Mouse (Mus musculus) spleen, adult 2 months (tissue): Measurements from ENCODE around the gene Zfp385c. TPM values are rescaled to one million over a fixed set of nuclear protein-coding genes. Genes with fewer than 3 reads are reported as not detected.

Experiments
- DNase-seq, 2 experiments: peaks; one replicate each; pipeline versions ENCODE4 v3.0.0 to v3.0.0-alpha.2; 2012 to 2021; ENCODE audit warnings: low spot score in 2 of 2, low read depth in 1 of 2
- H3K27ac ChIP-seq: fragments of 200-500 bp; 2 replicates; pipeline ENCODE4 v1.5.1; 2012; ENCODE audit warnings: low read length, inconsistent platforms; ENCODE audit not compliant: insufficient read depth
- H3K27me3 ChIP-seq: fragments of 200-500 bp; 2 replicates; pipeline ENCODE4 v1.6.1; 2012; ENCODE audit warnings: mild to moderate bottlenecking, moderate library complexity, low read length, inconsistent platforms; ENCODE audit not compliant: control insufficient read depth, insufficient read depth
- H3K36me3 ChIP-seq: fragments of 200-500 bp; 2 replicates; pipeline ENCODE4 v1.6.1; 2012; ENCODE audit warnings: mild to moderate bottlenecking, low read length, inconsistent platforms; ENCODE audit not compliant: control insufficient read depth, insufficient read depth
- H3K4me1 ChIP-seq: fragments of 200-500 bp; 2 replicates; pipeline ENCODE4 v1.6.1; 2011; ENCODE audit warnings: inconsistent platforms; ENCODE audit not compliant: control insufficient read depth, insufficient read depth, insufficient read length
- H3K4me3 ChIP-seq: fragments of 200-500 bp; 2 replicates; pipeline ENCODE4 v1.5.1; 2011; ENCODE audit warnings: mild to moderate bottlenecking, inconsistent platforms; ENCODE audit not compliant: insufficient read depth, insufficient read length; ENCODE audit errors: extremely low read depth
- CTCF ChIP-seq: fragments of 200-500 bp; IDR thresholded peaks from 2 replicates; pipeline ENCODE4 v1.5.1; 2011; ENCODE audit warnings: mild to moderate bottlenecking, inconsistent platforms; ENCODE audit not compliant: insufficient read depth, insufficient read length, insufficient replicate concordance; ENCODE audit errors: extremely low read depth
- POLR2A ChIP-seq: fragments of 200-500 bp; IDR thresholded peaks from 2 replicates; pipeline ENCODE4 v1.6.1; 2011; ENCODE audit warnings: low read depth, low read length, inconsistent platforms
- WGBS: fragments of 180-500 bp; shearing (Covaris S2); methylation state at CpG from one replicate; pipeline ENCODE4 v1.1.7; 2018; 5-methylcytosine and 5-hydroxymethylcytosine counted together
- polyA plus RNA-seq: library from polyadenylated mRNA; depleted of rRNA; stranded (reverse); fragments of >200 nt; gene quantifications from 2 replicates; pipeline ENCODE4 v1.2.3, GENCODE M21; 2012

The Zfp385c gene
- polyA plus RNA-seq, 1 experiment, result 0.50 TPM

GRCm38 (mm10) chr11:100724919-100725512, 32.8 kb upstream of the Zfp385c start:
- Histone ChIP-seq H3K4me3 (no peak overlapping the region), H3K27ac (peak overlapping the region; percentile 12; the same call in 1 of the 2 replicates), H3K4me1 (peaks cover 32% of the 10 kb centered on the region), H3K27me3 (no peaks in the 10 kb centered on the region), H3K36me3 (peaks cover 9% of the 10 kb centered on the region)
- TF ChIP-seq CTCF (no peak), POLR2A (no peak)
- DNase-seq, result no peak
- 27% methylated on average over 5 of the region's 5 CpGs for WGBS

- Histone ChIP-seq H3K4me3 (no peak overlapping the region), H3K4me1 (peaks cover 30% of the 10 kb centered on the region), H3K36me3 (peaks cover 21% of the 10 kb centered on the region), H3K27me3 (no peaks in the 10 kb centered on the region), H3K27ac (peak overlapping the region; percentile 33; the same call in 1 of the 2 replicates)
- WGBS, result 38% methylated on average over 2 of the region's 2 CpGs
- TF ChIP-seq POLR2A (no peak), CTCF (no peak)
- DNase-seq, result no peak
Measured at GRCm38 (mm10) chr11:100722493-100723028, 30.3 kb upstream of the Zfp385c start.

GRCm38 (mm10) chr11:100721776-100722492, 29.7 kb upstream of the Zfp385c start:
- DNase-seq, result no peak
- H3K4me1 ChIP-seq, result peaks cover 30% of the 10 kb centered on the region
- TF ChIP-seq POLR2A (no peak), CTCF (no peak)
- 32% methylated on average over 8 of the region's 8 CpGs for WGBS
- H3K36me3 ChIP-seq, result peaks cover 26% of the 10 kb centered on the region
- H3K27ac ChIP-seq, result peak overlapping the region; percentile 33
- no peaks in the 10 kb centered on the region for H3K27me3 ChIP-seq
- no peak overlapping the region for H3K4me3 ChIP-seq

DNA sequence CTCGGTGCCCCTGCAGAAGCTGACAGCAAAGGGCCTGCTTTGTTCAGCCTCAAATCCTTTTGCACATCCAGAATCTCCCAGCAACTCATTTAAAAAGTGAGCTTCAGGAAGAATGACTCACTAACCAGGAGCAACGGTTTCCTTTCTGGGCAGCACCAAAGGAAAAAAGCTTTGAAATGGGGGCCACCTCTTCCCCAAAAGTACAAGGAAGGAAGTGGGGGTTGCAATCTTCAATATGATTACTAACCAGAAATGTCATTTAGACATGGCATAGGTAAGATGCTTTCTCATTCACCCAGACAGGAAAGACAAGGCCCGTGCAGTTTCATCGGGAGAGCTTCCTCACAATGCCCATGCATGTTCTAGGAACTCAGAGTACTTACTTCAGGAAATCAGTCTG, 29.0 kb upstream of the Zfp385c start:
- DNase-seq, result no peak
- 14% methylated on average over 4 of the region's 4 CpGs for WGBS
- H3K27me3 ChIP-seq, result no peaks in the 10 kb centered on the region
- H3K4me3 ChIP-seq, result no peak overlapping the region
- H3K4me1 ChIP-seq, result peaks cover 30% of the 10 kb centered on the region
- peaks cover 29% of the 10 kb centered on the region for H3K36me3 ChIP-seq
- peak overlapping the region; percentile 5 for H3K27ac ChIP-seq
- TF ChIP-seq POLR2A (no peak), CTCF (no peak)

- TF ChIP-seq POLR2A, result no peak
- TF ChIP-seq CTCF, result no peak
- Histone ChIP-seq H3K4me3 (no peak overlapping the region), H3K36me3 (peaks cover 38% of the 10 kb centered on the region), H3K4me1 (peaks cover 26% of the 10 kb centered on the region), H3K27ac (no peak overlapping the region; the same call in 1 of the 2 replicates), H3K27me3 (no peaks in the 10 kb centered on the region)
- no peak for DNase-seq
- 55% methylated on average over 5 of the region's 5 CpGs for WGBS
Measured at GRCm38 (mm10) chr11:100720345-100720744, 28.1 kb upstream of the Zfp385c start.

GRCm38 (mm10) chr11:100719893-100720292, 27.6 kb upstream of the Zfp385c start:
- no peak for DNase-seq
- Histone ChIP-seq H3K27me3 (no peaks in the 10 kb centered on the region), H3K4me3 (no peak overlapping the region), H3K4me1 (peaks cover 22% of the 10 kb centered on the region), H3K27ac (no peak overlapping the region), H3K36me3 (peaks cover 39% of the 10 kb centered on the region)
- 84% methylated on average over 11 of the region's 11 CpGs for WGBS
- TF ChIP-seq CTCF, result no peak
- TF ChIP-seq POLR2A, result no peak

GRCm38 (mm10) chr11:100719312-100719711, 27.1 kb upstream of the Zfp385c start:
- Histone ChIP-seq H3K27me3 (no peaks in the 10 kb centered on the region), H3K27ac (no peak overlapping the region), H3K4me3 (no peak overlapping the region), H3K36me3 (peaks cover 39% of the 10 kb centered on the region), H3K4me1 (peaks cover 20% of the 10 kb centered on the region)
- DNase-seq, result no peak
- TF ChIP-seq POLR2A (no peak), CTCF (no peak)
- 77% methylated on average over 3 of the region's 3 CpGs for WGBS
